Mouse (Mus musculus) limb, embryonic 13.5 days (tissue): ENCODE measurements around the gene Stard10. TPM values are rescaled to one million over a fixed set of nuclear protein-coding genes. Genes with fewer than 3 reads are reported as not detected.

Source experiments
- ATAC-seq: fragments of 200-750 bp; cut with Nextera tagmentation; 2 replicates; pipeline ENCODE4 v1.8.0; 2017; ENCODE audit warnings: low read depth, moderate number of reproducible peaks, moderate TSS enrichment; ENCODE audit not compliant: low FRiP score
- H3K27ac ChIP-seq: fragments of 300-500 bp; sonication (generic); 2 replicates; pipeline ENCODE4 v1.5.1; 2015; ENCODE audit warnings: inconsistent platforms, mild to moderate bottlenecking, moderate library complexity
- H3K27me3 ChIP-seq: fragments of 300-500 bp; sonication (generic); 2 replicates; pipeline ENCODE4 v1.6.1; 2015; ENCODE audit warnings: mild to moderate bottlenecking, inconsistent platforms
- H3K36me3 ChIP-seq: fragments of 300-500 bp; sonication (generic); 2 replicates; pipeline ENCODE4 v1.6.1; 2015; ENCODE audit warnings: inconsistent platforms, mild to moderate bottlenecking, moderate library complexity
- H3K4me1 ChIP-seq: fragments of 300-500 bp; sonication (generic); 2 replicates; pipeline ENCODE4 v1.6.1; 2015; ENCODE audit warnings: inconsistent platforms
- H3K4me2 ChIP-seq: fragments of 300-500 bp; sonication (generic); replicated peaks from 2 replicates; pipeline ENCODE4 v1.6.1; 2015; ENCODE audit warnings: inconsistent platforms, mild to moderate bottlenecking, moderate library complexity
- H3K4me3 ChIP-seq: fragments of 300-500 bp; sonication (generic); 2 replicates; pipeline ENCODE4 v1.5.1; 2015; ENCODE audit warnings: moderate library complexity, mild to moderate bottlenecking, inconsistent platforms
- H3K9ac ChIP-seq: fragments of 300-500 bp; sonication (generic); 2 replicates; pipeline ENCODE4 v1.6.1; 2015; ENCODE audit warnings: mild to moderate bottlenecking, inconsistent platforms
- H3K9me3 ChIP-seq: fragments of 300-500 bp; sonication (generic); 2 replicates; pipeline ENCODE4 v1.6.1; 2016; ENCODE audit warnings: inconsistent platforms
- WGBS: fragments of 180-500 bp; shearing (Covaris S2); methylation state at CpG from one replicate; pipeline ENCODE4 v1.1.7; 2015; 5-methylcytosine and 5-hydroxymethylcytosine counted together
- polyA plus RNA-seq: library from polyadenylated mRNA; unstranded; fragments of >200 nt; fragmentation: Nextera tagmentation; extraction: Ambion mirVana; gene quantifications from 2 replicates; pipeline ENCODE4 v1.2.1, GENCODE M21; 2015

Stard10 gene
- polyA plus RNA-seq, 1 experiment from 2014 or later, result 22.3 TPM

DNA sequence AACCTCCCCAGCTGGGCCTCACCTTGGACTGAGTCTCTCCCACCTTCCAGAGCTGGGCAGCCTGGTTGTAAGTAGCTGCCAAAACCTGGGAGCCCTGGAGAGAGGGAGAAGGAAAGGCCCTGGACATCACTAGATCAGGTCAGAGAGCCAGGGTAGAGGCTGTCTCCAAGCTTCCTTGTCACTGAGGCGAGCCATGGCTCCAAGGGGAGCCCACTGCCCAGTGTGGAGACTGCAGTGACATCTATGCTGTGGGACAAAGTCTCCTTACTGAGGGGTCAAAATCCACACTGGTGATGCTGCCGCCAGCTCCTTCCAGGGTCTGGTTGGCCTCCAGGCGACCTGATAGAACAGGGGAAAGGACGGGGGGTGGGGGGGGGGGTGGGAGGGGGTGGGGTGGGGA, 24.8 kb upstream of the Stard10 start:
- H3K4me3 ChIP-seq, result no peak overlapping the region
- H3K4me2 ChIP-seq, result no peak overlapping the region
- H3K27ac ChIP-seq, result no peak overlapping the region
- WGBS, result 57% methylated on average over 4 of the region's 4 CpGs
- no peak for ATAC-seq
- H3K4me1 ChIP-seq, result peaks cover 10% of the 10 kb centered on the region
- H3K9ac ChIP-seq, result no peak overlapping the region
- no peaks in the 10 kb centered on the region for H3K9me3 ChIP-seq
- H3K36me3 ChIP-seq, result peaks cover 42% of the 10 kb centered on the region
- H3K27me3 ChIP-seq, result 0 out of 2 replicates have a peak, but pooled peaks cover 2% of the 10 kb centered on the region

DNA sequence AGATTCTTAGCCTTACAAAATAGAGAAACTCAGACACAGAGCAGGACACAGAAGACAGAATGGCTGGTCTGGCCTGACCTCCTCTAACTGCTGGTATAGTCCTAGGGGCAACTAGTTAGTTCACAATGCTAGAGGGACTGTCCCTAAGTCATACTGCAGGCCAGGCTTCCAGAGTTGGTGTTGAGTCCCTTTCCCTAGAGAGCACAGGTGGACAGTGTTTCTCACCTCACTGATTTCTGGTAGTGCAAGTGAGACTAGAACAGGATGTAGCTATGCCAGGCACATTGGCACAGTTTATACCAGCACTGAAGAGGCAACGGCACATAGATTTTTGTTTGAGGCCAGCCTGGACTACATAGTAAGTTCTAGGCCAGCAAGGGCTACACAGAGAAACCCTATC, 24.2 kb upstream of the Stard10 start:
- no peak overlapping the region for H3K4me3 ChIP-seq
- no peak for ATAC-seq
- 95% methylated on average over 1 of the region's 1 CpGs for WGBS

DNA sequence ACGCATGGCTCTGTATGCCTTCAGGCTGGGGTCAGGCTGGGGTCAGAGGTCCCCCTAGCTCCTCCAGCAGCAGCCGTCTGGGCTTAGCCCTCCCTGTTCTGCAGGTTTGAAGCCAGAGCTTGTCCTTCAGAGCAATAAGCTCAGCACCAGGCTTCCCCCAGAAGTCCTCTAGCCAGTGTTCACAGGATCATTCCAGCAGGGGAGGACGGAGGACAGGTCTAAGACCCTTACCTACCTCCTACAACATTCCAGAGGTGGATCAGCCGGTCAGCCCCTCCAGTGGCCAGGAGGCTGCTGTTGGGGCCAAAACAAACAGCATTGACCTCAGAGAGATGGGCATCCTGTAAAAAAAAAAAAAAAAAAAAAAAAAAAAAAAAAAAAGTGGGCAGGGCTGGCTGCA, 23.7 kb upstream of the Stard10 start:
- H3K9ac ChIP-seq, result no peak overlapping the region
- 49% methylated on average over 4 of the region's 4 CpGs for WGBS
- no peaks in the 10 kb centered on the region for H3K9me3 ChIP-seq
- H3K4me2 ChIP-seq, result no peak overlapping the region
- H3K4me1 ChIP-seq, result peaks cover 11% of the 10 kb centered on the region
- no peak for ATAC-seq
- H3K27ac ChIP-seq, result no peak overlapping the region
- H3K27me3 ChIP-seq, result peaks cover 9% of the 10 kb centered on the region
- H3K4me3 ChIP-seq, result no peak overlapping the region
- peaks cover 37% of the 10 kb centered on the region for H3K36me3 ChIP-seq

More for the DNA sequence above, 24.2 kb upstream of the Stard10 start:
- no peak overlapping the region for H3K9ac ChIP-seq
- H3K27ac ChIP-seq, result no peak overlapping the region
- peaks cover 11% of the 10 kb centered on the region for H3K4me1 ChIP-seq
- no peak overlapping the region for H3K4me2 ChIP-seq
- peaks cover 5% of the 10 kb centered on the region; the same call in 1 of the 2 replicates for H3K27me3 ChIP-seq
- no peaks in the 10 kb centered on the region for H3K9me3 ChIP-seq
- H3K36me3 ChIP-seq, result peaks cover 37% of the 10 kb centered on the region

DNA sequence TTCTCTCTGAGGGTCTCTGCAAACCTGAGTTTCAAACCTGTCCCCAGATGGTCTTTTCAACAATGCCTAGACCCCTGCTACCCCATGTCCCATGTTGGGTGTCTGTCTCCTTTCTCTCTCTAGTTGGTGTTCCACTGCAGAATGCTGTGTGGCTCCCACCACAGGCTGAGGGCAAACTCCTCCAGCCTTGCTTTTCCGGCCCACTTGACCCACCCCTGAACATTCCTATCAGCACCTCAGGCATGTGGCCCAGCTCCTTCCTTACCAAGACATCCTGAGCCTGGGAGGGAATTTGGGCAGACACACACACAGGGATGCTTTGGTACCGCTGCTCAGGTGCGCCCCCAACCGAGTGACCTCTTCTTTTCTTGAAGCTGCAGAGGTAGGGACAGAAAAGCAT, 23.3 kb upstream of the Stard10 start:
- WGBS, result 62% methylated on average over 4 of the region's 4 CpGs

GRCm38 (mm10) chr7:101295438-101295837, 21.4 kb upstream of the Stard10 start:
- no peaks in the 10 kb centered on the region for H3K9me3 ChIP-seq
- peaks cover 19% of the 10 kb centered on the region for H3K36me3 ChIP-seq
- no peak overlapping the region for H3K4me2 ChIP-seq
- 67% methylated on average over 1 of the region's 1 CpGs for WGBS
- ATAC-seq, result no peak
- no peak overlapping the region for H3K4me3 ChIP-seq
- H3K27me3 ChIP-seq, result peaks cover 13% of the 10 kb centered on the region
- H3K9ac ChIP-seq, result no peak overlapping the region
- no peak overlapping the region for H3K27ac ChIP-seq
- peaks cover 22% of the 10 kb centered on the region for H3K4me1 ChIP-seq

More for the DNA sequence above, 23.3 kb upstream of the Stard10 start:
- Histone ChIP-seq H3K4me3 (no peak overlapping the region), H3K4me1 (peaks cover 11% of the 10 kb centered on the region), H3K36me3 (peaks cover 36% of the 10 kb centered on the region), H3K9ac (no peak overlapping the region), H3K9me3 (no peaks in the 10 kb centered on the region), H3K4me2 (no peak overlapping the region), H3K27ac (no peak overlapping the region), H3K27me3 (peaks cover 13% of the 10 kb centered on the region)
- ATAC-seq, result no peak

- peak overlapping the region; percentile 69 for H3K4me2 ChIP-seq
- peak overlapping the region; percentile 66 for H3K9ac ChIP-seq
- H3K27ac ChIP-seq, result no peak overlapping the region
- H3K36me3 ChIP-seq, result peaks cover 9% of the 10 kb centered on the region
- peaks cover 32% of the 10 kb centered on the region for H3K4me1 ChIP-seq
- ATAC-seq, result peak; percentile 88
- 10% methylated on average over 35 of the region's 35 CpGs for WGBS
- no peaks in the 10 kb centered on the region for H3K9me3 ChIP-seq
- peak overlapping the region; percentile 38 for H3K4me3 ChIP-seq
- peaks cover 13% of the 10 kb centered on the region for H3K27me3 ChIP-seq
Measured at GRCm38 (mm10) chr7:101296252-101297022, 20.4 kb upstream of the Stard10 start.

GRCm38 (mm10) chr7:101297023-101297405, 19.9 kb upstream of the Stard10 start:
- H3K4me1 ChIP-seq, result peaks cover 32% of the 10 kb centered on the region
- peak overlapping the region; percentile 66 for H3K9ac ChIP-seq
- no peak; the same call in 1 of the 2 replicates for ATAC-seq
- H3K4me3 ChIP-seq, result peak overlapping the region; percentile 38
- no peaks in the 10 kb centered on the region for H3K9me3 ChIP-seq
- H3K27ac ChIP-seq, result no peak overlapping the region
- H3K27me3 ChIP-seq, result peaks cover 13% of the 10 kb centered on the region
- H3K4me2 ChIP-seq, result peak overlapping the region; percentile 69
- WGBS, result 26% methylated on average over 8 of the region's 8 CpGs
- peaks cover 6% of the 10 kb centered on the region; the same call in 1 of the 2 replicates for H3K36me3 ChIP-seq

DNA sequence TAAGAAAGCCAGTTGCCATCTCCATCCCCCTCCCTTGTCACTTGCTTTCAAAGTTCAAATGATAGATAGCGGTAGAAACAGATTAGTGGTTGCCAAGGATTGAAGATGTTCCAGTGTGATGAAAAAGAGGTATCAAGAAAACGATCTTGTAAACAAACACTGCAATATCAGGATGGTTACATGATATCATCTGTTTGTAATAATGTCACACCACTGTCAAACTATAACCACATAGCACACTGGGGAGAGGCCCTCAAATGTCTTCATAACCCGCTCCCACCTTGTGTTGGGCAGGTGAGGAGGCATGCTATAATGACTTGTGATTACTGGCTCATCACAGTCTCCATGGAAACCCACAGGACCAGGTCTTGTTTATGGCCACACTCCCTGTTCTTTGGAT, 18.5 kb upstream of the Stard10 start:
- peaks cover 13% of the 10 kb centered on the region for H3K27me3 ChIP-seq
- no peak for ATAC-seq
- no peak overlapping the region for H3K4me2 ChIP-seq
- no peak overlapping the region for H3K9ac ChIP-seq
- H3K4me3 ChIP-seq, result no peak overlapping the region
- H3K4me1 ChIP-seq, result peaks cover 38% of the 10 kb centered on the region
- no peaks in the 10 kb centered on the region for H3K9me3 ChIP-seq
- 82% methylated on average over 3 of the region's 3 CpGs for WGBS
- no peaks in the 10 kb centered on the region; the same call in 1 of the 2 replicates for H3K36me3 ChIP-seq
- H3K27ac ChIP-seq, result no peak overlapping the region

- under 1% methylated on average over 30 of the region's 30 CpGs for WGBS
- Histone ChIP-seq H3K27ac (peak overlapping the region; percentile 44), H3K4me2 (peak overlapping the region; percentile 90)
Measured at GRCm38 (mm10) chr7:101301361-101301880, 15.5 kb upstream of the Stard10 start.

DNA sequence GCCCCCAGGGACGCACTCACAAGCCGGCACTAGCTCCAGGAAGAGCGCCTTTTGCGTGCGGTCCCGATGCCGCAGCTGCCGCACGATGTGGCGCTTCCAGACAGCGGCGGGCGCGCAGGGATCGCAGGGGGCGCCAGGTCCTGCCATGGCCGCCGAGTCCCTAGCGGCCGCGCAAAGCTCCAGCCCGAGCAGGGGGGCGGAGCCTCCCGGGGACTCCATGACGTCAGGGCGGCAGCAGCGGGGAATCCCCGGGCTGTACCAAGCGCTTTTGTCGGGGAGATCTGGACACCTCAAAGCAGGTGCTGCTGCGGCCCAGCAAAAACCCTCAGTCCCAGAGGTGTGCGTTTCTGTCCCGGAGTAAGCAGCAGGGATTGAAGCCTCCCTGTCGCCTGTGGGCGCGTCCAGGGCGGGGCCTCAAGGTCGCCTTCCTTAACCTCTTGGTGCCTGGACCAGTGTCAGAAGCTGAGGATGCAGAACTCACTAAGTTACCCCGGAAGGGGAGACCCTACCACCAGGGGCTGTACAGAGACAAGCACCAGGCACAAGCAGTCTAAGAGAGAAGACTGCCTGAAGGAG, 14.9 kb upstream of the Stard10 start, which contains the start of gene Atg16l2:
Atg16l2 (minus strand) TSS at position 371 of the 576 bp plus-strand sequence.
- Histone ChIP-seq H3K9me3 (no peaks in the 10 kb centered on the region), H3K9ac (peak within 1 kb of the TSS; percentile 79), H3K4me2 (peak within 1 kb of the TSS; percentile 90), H3K36me3 (no peaks in the 10 kb centered on the region), H3K27ac (peak within 1 kb of the TSS; percentile 44), H3K27me3 (peaks cover 12% of the 10 kb centered on the region), H3K4me3 (peak within 1 kb of the TSS; percentile 69), H3K4me1 (peaks cover 30% of the 10 kb centered on the region)
- WGBS, result under 1% methylated on average over 38 of the region's 39 CpGs
- ATAC-seq, result peak; percentile 94

More at GRCm38 (mm10) chr7:101301361-101301880, 15.5 kb upstream of the Stard10 start:
- Histone ChIP-seq H3K9ac (peak overlapping the region; percentile 79), H3K4me1 (peaks cover 34% of the 10 kb centered on the region), H3K36me3 (no peaks in the 10 kb centered on the region), H3K9me3 (no peaks in the 10 kb centered on the region), H3K27me3 (peaks cover 13% of the 10 kb centered on the region), H3K4me3 (peak overlapping the region; percentile 69)
- peak; percentile 37; the same call in 1 of the 2 replicates for ATAC-seq

- Histone ChIP-seq H3K4me1 (peaks cover 27% of the 10 kb centered on the region), H3K27ac (peak overlapping the region; percentile 44; the same call in 1 of the 2 replicates), H3K9ac (0 out of 2 replicates have a peak overlapping the region, but pooled peaks have one; percentile 79), H3K4me3 (peak overlapping the region; percentile 69), H3K36me3 (no peaks in the 10 kb centered on the region), H3K27me3 (peaks cover 9% of the 10 kb centered on the region), H3K4me2 (peak overlapping the region; percentile 90), H3K9me3 (no peaks in the 10 kb centered on the region)
- WGBS, result 24% methylated on average over 7 of the region's 7 CpGs
- no peak for ATAC-seq
Measured at GRCm38 (mm10) chr7:101302691-101303090, 14.2 kb upstream of the Stard10 start.

- WGBS, result 46% methylated on average over 2 of the region's 2 CpGs
- no peak overlapping the region for H3K27ac ChIP-seq
- H3K4me3 ChIP-seq, result no peak overlapping the region
- H3K9me3 ChIP-seq, result no peaks in the 10 kb centered on the region
- H3K36me3 ChIP-seq, result no peaks in the 10 kb centered on the region
- H3K4me2 ChIP-seq, result no peak overlapping the region
- no peaks in the 10 kb centered on the region for H3K27me3 ChIP-seq
- peaks cover 10% of the 10 kb centered on the region for H3K4me1 ChIP-seq
- H3K9ac ChIP-seq, result no peak overlapping the region
- no peak for ATAC-seq
Measured at GRCm38 (mm10) chr7:101306841-101307240, 10.0 kb upstream of the Stard10 start.
